Mouse (Mus musculus) E14TG2a.4 (cell line): ENCODE results near the gene Gm37240.

Experiments used
- CTCF ChIP-seq: conservative IDR thresholded peaks from 2 replicates; pipeline ENCODE4 v1.5.1; 2014; ENCODE audit warnings: low read length
- POU5F1 ChIP-seq: IDR thresholded peaks from 2 replicates; pipeline ENCODE4 v1.6.1; 2014; ENCODE audit warnings: low read length, borderline replicate concordance

- no peak for TF ChIP-seq CTCF
- no peak for TF ChIP-seq POU5F1
These were observed 1248.5 kb downstream of the Gm37240 start for GRCm38 (mm10) chr3:84638858-84639257.
